Mouse (Mus musculus): Measurements from ENCODE around the gene Rims4.

DNA sequence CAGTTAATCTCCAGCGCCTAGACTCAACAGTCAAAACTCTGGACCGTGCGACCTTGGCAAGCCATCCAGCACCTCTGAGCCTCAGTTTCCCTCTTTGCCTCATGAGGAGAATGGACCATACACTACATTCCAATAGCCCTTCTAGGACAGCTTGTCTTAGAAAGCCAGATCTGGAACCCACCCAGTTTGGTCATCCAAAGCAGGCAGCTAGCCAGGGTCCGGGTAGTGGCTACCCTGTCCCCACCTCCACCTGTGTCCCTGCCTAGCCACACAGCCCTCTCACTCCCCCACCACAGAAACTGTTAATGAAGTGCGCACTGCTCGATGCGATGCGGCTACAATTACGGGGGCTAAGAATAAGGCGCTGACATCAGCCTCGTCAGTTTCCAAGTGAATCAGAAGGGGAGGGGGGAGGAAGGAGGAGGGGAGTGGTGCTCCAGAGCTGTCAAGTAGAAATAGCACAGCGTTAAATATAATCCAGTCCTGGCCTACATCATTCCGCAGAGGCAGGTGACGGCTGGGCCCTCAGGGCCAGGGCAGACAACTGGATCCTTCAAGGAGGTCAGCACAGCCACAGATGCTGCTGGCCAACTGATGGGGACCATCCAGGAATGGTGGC, 6.5 kb downstream of the Rims4 start:
- TF ChIP-seq CTCF (IDR thresholded peaks at IDR 0.05; ENCODE audit: low read depth) (no peak), EP300 (optimal IDR thresholded peaks at IDR 0.05) (no peak)
